Mouse (Mus musculus) intestine, postnatal 0 days (tissue): ENCODE results near the gene Haus4. TPM values are rescaled to one million over a fixed set of nuclear protein-coding genes. Genes with fewer than 3 reads are reported as not detected.

Experiments
- ATAC-seq: fragments of 200-750 bp; cut with Nextera tagmentation; 2 replicates; pipeline ENCODE4 v1.8.0; 2017; ENCODE audit warnings: mild to moderate bottlenecking, moderate TSS enrichment, moderate library complexity
- H3K27ac ChIP-seq: fragments of 300-500 bp; sonication (generic); 2 replicates; pipeline ENCODE4 v1.5.1; 2014; ENCODE audit warnings: mild to moderate bottlenecking, low read depth, low read length, moderate library complexity
- H3K27me3 ChIP-seq: fragments of 300-500 bp; sonication (generic); replicated peaks from 2 replicates; pipeline ENCODE4 v1.6.1; 2014; ENCODE audit warnings: low read length, mixed read lengths; ENCODE audit not compliant: control insufficient read depth, insufficient read depth
- H3K36me3 ChIP-seq: fragments of 300-500 bp; sonication (generic); 2 replicates; pipeline ENCODE4 v1.6.1; 2014; ENCODE audit warnings: mild to moderate bottlenecking, moderate library complexity; ENCODE audit not compliant: control insufficient read depth, insufficient read depth
- H3K4me1 ChIP-seq: fragments of 300-500 bp; sonication (generic); replicated peaks from 2 replicates; pipeline ENCODE4 v1.6.1; 2014; ENCODE audit warnings: antibody characterized with exemption, low read length, mixed read lengths; ENCODE audit not compliant: control insufficient read depth, insufficient read depth
- H3K4me2 ChIP-seq: fragments of 300-500 bp; sonication (generic); replicated peaks from 2 replicates; pipeline ENCODE4 v1.6.1; 2014; ENCODE audit warnings: low read depth, mild to moderate bottlenecking, moderate library complexity
- H3K4me3 ChIP-seq: fragments of 300-500 bp; sonication (generic); 2 replicates; pipeline ENCODE4 v1.5.1; 2014; ENCODE audit warnings: low read depth, low read length
- H3K9ac ChIP-seq: fragments of 300-500 bp; sonication (generic); 2 replicates; pipeline ENCODE4 v1.6.1; 2014; ENCODE audit warnings: mild to moderate bottlenecking, low read depth, low read length
- H3K9me3 ChIP-seq: fragments of 300-500 bp; sonication (generic); 2 replicates; pipeline ENCODE4 v1.6.1; 2016; ENCODE audit warnings: mixed run types; ENCODE audit not compliant: control insufficient read depth
- CTCF ChIP-seq: sonication (generic); IDR thresholded peaks from 2 replicates; pipeline ENCODE4 v1.5.1; 2016; ENCODE audit warnings: low read depth, mild to moderate bottlenecking, control low read depth, antibody characterized with exemption, moderate library complexity
- WGBS: fragments of 180-500 bp; shearing (Covaris S2); extraction: QIAGEN DNeasy Blood & Tissue Kit; methylation state at CpG from one replicate; pipeline ENCODE4 v1.1.7; 2014; 5-methylcytosine and 5-hydroxymethylcytosine counted together
- polyA plus RNA-seq: library from polyadenylated mRNA; unstranded; fragments of >200 nt; fragmentation: Nextera tagmentation; extraction: Ambion mirVana; gene quantifications from 2 replicates; pipeline ENCODE4 v1.2.1, GENCODE M21; 2015

Haus4 gene
- polyA plus RNA-seq, 1 experiment from 2014 or later = 28.2 TPM

- Histone ChIP-seq H3K4me2 (no peak overlapping the region), H3K36me3 (peaks cover 8% of the 10 kb centered on the region; the same call in 1 of the 2 replicates), H3K27me3 (no peaks in the 10 kb centered on the region), H3K9ac (no peak overlapping the region), H3K4me1 (no peaks in the 10 kb centered on the region), H3K27ac (no peak overlapping the region), H3K9me3 (no peaks in the 10 kb centered on the region), H3K4me3 (no peak overlapping the region)
- no peak for ATAC-seq
- peak; percentile 23 for TF ChIP-seq CTCF
- WGBS = 83% methylated on average over 2 of the region's 2 CpGs
These were observed 15.8 kb downstream of the Haus4 start for GRCm38 (mm10) chr14:54538580-54538979.

GRCm38 (mm10) chr14:54528446-54529111, 25.8 kb downstream of the Haus4 start:
- H3K4me1 ChIP-seq = no peaks in the 10 kb centered on the region
- peak; percentile 54; the same call in 1 of the 2 replicates for ATAC-seq
- H3K36me3 ChIP-seq = no peaks in the 10 kb centered on the region
- peak overlapping the region; percentile 63; the same call in 1 of the 2 replicates for H3K4me2 ChIP-seq
- WGBS = 13% methylated on average over 17 of the region's 17 CpGs
- peak; percentile 87 for TF ChIP-seq CTCF
- H3K27me3 ChIP-seq = no peaks in the 10 kb centered on the region
- H3K4me3 ChIP-seq = no peak overlapping the region
- H3K27ac ChIP-seq = no peak overlapping the region
- H3K9me3 ChIP-seq = no peaks in the 10 kb centered on the region
- no peak overlapping the region for H3K9ac ChIP-seq

- Histone ChIP-seq H3K9ac (no peak overlapping the region), H3K4me2 (peak overlapping the region; percentile 63), H3K27ac (no peak overlapping the region), H3K4me1 (no peaks in the 10 kb centered on the region), H3K36me3 (no peaks in the 10 kb centered on the region), H3K4me3 (peak overlapping the region; percentile 30; the same call in 1 of the 2 replicates), H3K9me3 (no peaks in the 10 kb centered on the region), H3K27me3 (no peaks in the 10 kb centered on the region)
- no peak for ATAC-seq
- TF ChIP-seq CTCF = no peak
- WGBS = 28% methylated on average over 5 of the region's 5 CpGs
These were observed 26.4 kb downstream of the Haus4 start for GRCm38 (mm10) chr14:54528007-54528393.

GRCm38 (mm10) chr14:54527227-54528006, 27.0 kb downstream of the Haus4 start:
- no peaks in the 10 kb centered on the region for H3K36me3 ChIP-seq
- WGBS = 3% methylated on average over 18 of the region's 18 CpGs
- H3K4me1 ChIP-seq = no peaks in the 10 kb centered on the region
- H3K27ac ChIP-seq = no peak overlapping the region
- peak overlapping the region; percentile 34; the same call in 1 of the 2 replicates for H3K9ac ChIP-seq
- peak overlapping the region; percentile 63 for H3K4me2 ChIP-seq
- H3K4me3 ChIP-seq = peak overlapping the region; percentile 30
- no peaks in the 10 kb centered on the region for H3K9me3 ChIP-seq
- TF ChIP-seq CTCF = 0 out of 2 replicates have a peak, but pooled peaks have one; percentile 20
- peak; percentile 16; the same call in 1 of the 2 replicates for ATAC-seq
- H3K27me3 ChIP-seq = no peaks in the 10 kb centered on the region

- no peaks in the 10 kb centered on the region for H3K36me3 ChIP-seq
- no peaks in the 10 kb centered on the region for H3K27me3 ChIP-seq
- no peak overlapping the region for H3K4me2 ChIP-seq
- no peak overlapping the region for H3K27ac ChIP-seq
- ATAC-seq = no peak
- H3K4me1 ChIP-seq = no peaks in the 10 kb centered on the region
- peak; percentile 60 for TF ChIP-seq CTCF
- H3K4me3 ChIP-seq = no peak overlapping the region
- no peaks in the 10 kb centered on the region for H3K9me3 ChIP-seq
- no peak overlapping the region for H3K9ac ChIP-seq
- WGBS = 35% methylated on average over 6 of the region's 6 CpGs
These were observed 30.8 kb downstream of the Haus4 start for GRCm38 (mm10) chr14:54523600-54523999.

- 3% methylated on average over 17 of the region's 17 CpGs for WGBS
- H3K4me3 ChIP-seq = peak overlapping the region; percentile 75
- peak; percentile 23; the same call in 1 of the 2 replicates for ATAC-seq
These were observed 37.6 kb downstream of the Haus4 start for GRCm38 (mm10) chr14:54516710-54517310.

More at GRCm38 (mm10) chr14:54516710-54517310, 37.6 kb downstream of the Haus4 start:
- H3K4me2 ChIP-seq = peak overlapping the region; percentile 67
- H3K4me1 ChIP-seq = peaks cover 7% of the 10 kb centered on the region
- H3K36me3 ChIP-seq = peaks cover 37% of the 10 kb centered on the region
- H3K27ac ChIP-seq = peak overlapping the region; percentile 57; the same call in 1 of the 2 replicates
- H3K27me3 ChIP-seq = no peaks in the 10 kb centered on the region
- H3K9ac ChIP-seq = peak overlapping the region; percentile 67
- H3K9me3 ChIP-seq = no peaks in the 10 kb centered on the region
- no peak for TF ChIP-seq CTCF
